Mouse (Mus musculus) E14TG2a.4 (cell line): ENCODE data around the gene Ephb3.

Experiments
- CTCF ChIP-seq: conservative IDR thresholded peaks from 2 replicates; pipeline ENCODE4 v1.5.1; 2014; ENCODE audit warnings: low read length
- NANOG ChIP-seq: IDR thresholded peaks from 2 replicates; pipeline ENCODE4 v1.6.1; 2014; ENCODE audit warnings: borderline replicate concordance, low read length, mixed read lengths
- POU5F1 ChIP-seq: IDR thresholded peaks from 2 replicates; pipeline ENCODE4 v1.6.1; 2014; ENCODE audit warnings: low read length, borderline replicate concordance

DNA sequence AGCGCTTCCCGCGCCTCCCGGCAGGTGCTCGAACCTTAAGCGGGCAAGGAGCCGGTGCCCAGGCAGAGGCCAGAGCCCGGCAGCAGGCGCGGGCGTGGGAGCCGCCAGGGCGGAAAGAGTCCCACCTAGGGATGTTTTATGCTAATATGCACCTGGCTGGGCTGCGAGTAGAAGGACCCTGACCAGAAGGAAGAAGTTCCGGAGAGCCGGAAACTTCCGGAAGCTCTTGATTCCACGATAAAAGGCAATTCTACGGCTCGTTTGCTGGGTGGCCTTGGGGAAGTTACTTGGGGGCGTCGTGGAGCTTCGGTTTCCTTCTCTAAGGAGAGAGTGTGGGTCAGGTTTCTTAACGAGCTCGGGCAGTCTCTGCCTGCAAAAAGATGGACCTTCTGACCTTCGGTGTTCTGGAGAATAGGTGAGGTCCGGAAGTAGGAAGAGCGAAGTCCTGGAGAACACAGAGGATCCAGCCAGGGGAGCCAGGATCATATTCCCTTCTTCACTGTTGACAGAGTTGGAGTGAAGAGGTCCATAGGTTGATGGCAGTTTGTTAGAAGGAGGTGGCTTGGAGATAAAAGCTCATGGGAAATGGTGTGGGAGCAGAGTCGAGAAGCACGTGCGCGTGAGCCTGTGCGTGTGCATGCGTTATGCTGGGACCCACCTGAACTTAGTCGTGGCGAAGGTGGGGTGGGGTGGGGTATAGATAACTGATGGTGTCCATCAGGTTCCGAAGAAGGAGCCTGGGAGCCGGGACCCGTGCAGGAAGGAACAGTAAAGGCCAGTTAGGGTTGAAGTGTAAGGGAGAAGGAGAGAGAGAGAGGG lies 44.4 kb downstream of the Ephb3 start:
- no peak for TF ChIP-seq CTCF
- TF ChIP-seq POU5F1, result no peak
- no peak for TF ChIP-seq NANOG
